Mouse (Mus musculus): ENCODE data around the gene Pax9. TPM values are rescaled to one million over a fixed set of nuclear protein-coding genes. Genes with fewer than 3 reads are reported as not detected.
A peak's percentile ranks its signal among the peaks of the same experiment; 100 is the strongest.

Gene Pax9
- total RNA-seq, 1 experiment: 0.22 TPM

GRCm38 (mm10) chr12:56688920-56689319 lies 2.6 kb upstream of the Pax9 start:
- in situ Hi-C loops (cut with MboI; ENCODE audit: low sequenced_read_pairs in 2 of 2, unreplicated experiment in 2 of 2): loop anchor here (25.0 kb wide), 2 partner anchors 498 to 1523 kb away; partner anchors contain the start of genes Slc25a21 (in 1 of the 2) and Sstr1 (in 1 of the 2)
- Histone ChIP-seq H3K36me3 (ENCODE audit: control insufficient read depth, insufficient read depth, low read length, poor library complexity, severe bottlenecking) (no peaks in the 10 kb centered on the region), H3K9me3 (ENCODE audit: control insufficient read depth, insufficient read depth, low read depth, low read length) (no peaks in the 10 kb centered on the region), H3K9ac (ENCODE audit: insufficient read depth, low read depth, low read length, poor library complexity, severe bottlenecking) (no peak overlapping the region), H3K4me1 (ENCODE audit: control insufficient read depth in 2 of 2, insufficient read depth in 2 of 2, low read length in 2 of 2, poor library complexity in 1 of 2) (peaks cover 0 to 5% of the 10 kb centered on the region in 2 experiments; a peak in 1 of 4 replicates), H3K4me3 (ENCODE audit: insufficient read depth in 1 of 2, low read depth in 1 of 2, low read length in 2 of 2, poor library complexity in 1 of 2, severe bottlenecking in 1 of 2) (no peak overlapping the region), H3K27ac (ENCODE audit: insufficient read depth, low read depth, low read length, poor library complexity, severe bottlenecking) (no peak overlapping the region)
- no peak for DNase-seq (ENCODE audit: low read depth, low spot score)
- TF ChIP-seq HCFC1 (IDR thresholded peaks at IDR 0.05; ENCODE audit: borderline replicate concordance, insufficient read depth, low read length): no peak
- no peak for TF ChIP-seq MAFK (IDR thresholded peaks at IDR 0.05; ENCODE audit: insufficient read depth, low read depth, low read length)
- TF ChIP-seq CHD2 (IDR thresholded peaks at IDR 0.05; ENCODE audit: low read depth, low read length): no peak
- TF ChIP-seq ZC3H11A (IDR thresholded peaks at IDR 0.05; ENCODE audit: borderline replicate concordance, low read depth, low read length): no peak
- no peak for TF ChIP-seq ZNF384 (IDR thresholded peaks at IDR 0.05; ENCODE audit: low read depth, low read length)

- Histone ChIP-seq H3K4me3 (ENCODE audit: insufficient read depth in 1 of 2, low read depth in 1 of 2, low read length in 2 of 2, poor library complexity in 1 of 2, severe bottlenecking in 1 of 2) (peak overlapping the region in 1 of 2 experiments; percentile 2; a peak in 1 of 4 replicates), H3K27ac (ENCODE audit: insufficient read depth, low read depth, low read length, poor library complexity, severe bottlenecking) (no peak overlapping the region), H3K9me3 (ENCODE audit: control insufficient read depth, insufficient read depth, low read depth, low read length) (no peaks in the 10 kb centered on the region), H3K4me1 (ENCODE audit: control insufficient read depth in 2 of 2, insufficient read depth in 2 of 2, low read length in 2 of 2, poor library complexity in 1 of 2) (peaks cover 0 to 5% of the 10 kb centered on the region in 2 experiments; a peak in 1 of 4 replicates), H3K36me3 (ENCODE audit: control insufficient read depth, insufficient read depth, low read length, poor library complexity, severe bottlenecking) (no peaks in the 10 kb centered on the region), H3K9ac (ENCODE audit: insufficient read depth, low read depth, low read length, poor library complexity, severe bottlenecking) (no peak overlapping the region)
- in situ Hi-C loops (cut with MboI; ENCODE audit: low sequenced_read_pairs in 2 of 2, unreplicated experiment in 2 of 2): loop anchor here (25.0 kb wide), 2 partner anchors 498 to 1523 kb away; partner anchors contain the start of genes Slc25a21 (in 1 of the 2) and Sstr1 (in 1 of the 2)
- DNase-seq (ENCODE audit: low read depth, low spot score): no peak
- TF ChIP-seq ZNF384 (IDR thresholded peaks at IDR 0.05; ENCODE audit: low read depth, low read length): no peak
- TF ChIP-seq HCFC1 (IDR thresholded peaks at IDR 0.05; ENCODE audit: borderline replicate concordance, insufficient read depth, low read length): no peak
- TF ChIP-seq CHD2 (IDR thresholded peaks at IDR 0.05; ENCODE audit: low read depth, low read length): no peak
- no peak for TF ChIP-seq ZC3H11A (IDR thresholded peaks at IDR 0.05; ENCODE audit: borderline replicate concordance, low read depth, low read length)
- TF ChIP-seq MAFK (IDR thresholded peaks at IDR 0.05; ENCODE audit: insufficient read depth, low read depth, low read length): no peak
Measured at GRCm38 (mm10) chr12:56689331-56689730, 2.2 kb upstream of the Pax9 start.

GRCm38 (mm10) chr12:56689736-56690135 lies 1.8 kb upstream of the Pax9 start:
- Histone ChIP-seq H3K27ac (ENCODE audit: insufficient read depth, low read depth, low read length, poor library complexity, severe bottlenecking) (no peak overlapping the region), H3K9ac (ENCODE audit: insufficient read depth, low read depth, low read length, poor library complexity, severe bottlenecking) (no peak overlapping the region), H3K9me3 (ENCODE audit: control insufficient read depth, insufficient read depth, low read depth, low read length) (no peaks in the 10 kb centered on the region), H3K36me3 (ENCODE audit: control insufficient read depth, insufficient read depth, low read length, poor library complexity, severe bottlenecking) (no peaks in the 10 kb centered on the region), H3K4me1 (ENCODE audit: control insufficient read depth in 2 of 2, insufficient read depth in 2 of 2, low read length in 2 of 2, poor library complexity in 1 of 2) (peaks cover 0 to 5% of the 10 kb centered on the region in 2 experiments; a peak in 1 of 4 replicates), H3K4me3 (ENCODE audit: insufficient read depth in 1 of 2, low read depth in 1 of 2, low read length in 2 of 2, poor library complexity in 1 of 2, severe bottlenecking in 1 of 2) (peak overlapping the region in 1 of 2 experiments; percentile 2; a peak in 1 of 4 replicates)
- in situ Hi-C loops (cut with MboI; ENCODE audit: low sequenced_read_pairs in 2 of 2, unreplicated experiment in 2 of 2): loop anchor here (5.0 to 25.0 kb wide), 5 partner anchors 75 to 1523 kb away; partner anchors contain the start of genes Nkx2-1 (in 1 of the 2), Nkx2-9 (in 1 of the 2), Slc25a21 (in 1 of the 2) and Sstr1 (in 1 of the 2)
- no peak for DNase-seq (ENCODE audit: low read depth, low spot score)
- TF ChIP-seq CHD2 (IDR thresholded peaks at IDR 0.05; ENCODE audit: low read depth, low read length) (no peak), ZC3H11A (IDR thresholded peaks at IDR 0.05; ENCODE audit: borderline replicate concordance, low read depth, low read length) (no peak), MAFK (IDR thresholded peaks at IDR 0.05; ENCODE audit: insufficient read depth, low read depth, low read length) (no peak), ZNF384 (IDR thresholded peaks at IDR 0.05; ENCODE audit: low read depth, low read length) (no peak), HCFC1 (IDR thresholded peaks at IDR 0.05; ENCODE audit: borderline replicate concordance, insufficient read depth, low read length) (no peak)

GRCm38 (mm10) chr12:56690366-56690765 lies 1.2 kb upstream of the Pax9 start:
- Histone ChIP-seq H3K4me3 (ENCODE audit: insufficient read depth in 1 of 2, low read depth in 1 of 2, low read length in 2 of 2, poor library complexity in 1 of 2, severe bottlenecking in 1 of 2) (no peak overlapping the region), H3K27ac (ENCODE audit: insufficient read depth, low read depth, low read length, poor library complexity, severe bottlenecking) (no peak overlapping the region), H3K9ac (ENCODE audit: insufficient read depth, low read depth, low read length, poor library complexity, severe bottlenecking) (no peak overlapping the region)

More at GRCm38 (mm10) chr12:56690366-56690765, 1.2 kb upstream of the Pax9 start:
- DNase-seq (ENCODE audit: low read depth, low spot score): no peak
- Histone ChIP-seq H3K36me3 (ENCODE audit: control insufficient read depth, insufficient read depth, low read length, poor library complexity, severe bottlenecking) (no peaks in the 10 kb centered on the region), H3K9me3 (ENCODE audit: control insufficient read depth, insufficient read depth, low read depth, low read length) (no peaks in the 10 kb centered on the region), H3K4me1 (ENCODE audit: control insufficient read depth in 2 of 2, insufficient read depth in 2 of 2, low read length in 2 of 2, poor library complexity in 1 of 2) (peaks cover 0 to 5% of the 10 kb centered on the region in 2 experiments; a peak in 1 of 4 replicates)
- in situ Hi-C loops (cut with MboI; ENCODE audit: low sequenced_read_pairs in 2 of 2, unreplicated experiment in 2 of 2): loop anchor here (5.0 to 25.0 kb wide), 5 partner anchors 76 to 1522 kb away; partner anchors contain the start of genes Nkx2-1 (in 1 of the 2), Nkx2-9 (in 1 of the 2), Slc25a21 (in 1 of the 2) and Sstr1 (in 1 of the 2)
- no peak for TF ChIP-seq ZNF384 (IDR thresholded peaks at IDR 0.05; ENCODE audit: low read depth, low read length)
- TF ChIP-seq ZC3H11A (IDR thresholded peaks at IDR 0.05; ENCODE audit: borderline replicate concordance, low read depth, low read length): no peak
- no peak for TF ChIP-seq MAFK (IDR thresholded peaks at IDR 0.05; ENCODE audit: insufficient read depth, low read depth, low read length)
- TF ChIP-seq CHD2 (IDR thresholded peaks at IDR 0.05; ENCODE audit: low read depth, low read length): no peak
- no peak for TF ChIP-seq HCFC1 (IDR thresholded peaks at IDR 0.05; ENCODE audit: borderline replicate concordance, insufficient read depth, low read length)

All from ES-E14 (cell line).